Mouse (Mus musculus) layer of hippocampus, adult 2 months (tissue): ENCODE measurements around the gene Pax7. TPM values are rescaled to one million over a fixed set of nuclear protein-coding genes. Genes with fewer than 3 reads are reported as not detected.

Experiments
- DNase-seq, 2 experiments: peaks; one replicate each; pipeline ENCODE4 v3.0.0; 2022; ENCODE audit warnings: low spot score in 2 of 2
- H3K27ac ChIP-seq: fragments of 200-600 bp; 2 replicates; pipeline ENCODE4 v1.8.1; 2022
- H3K4me3 ChIP-seq: fragments of 200-600 bp; 2 replicates; pipeline ENCODE4 v1.8.1; 2022; ENCODE audit warnings: mild to moderate bottlenecking
- CTCF ChIP-seq: fragments of 200-600 bp; conservative IDR thresholded peaks from 2 replicates; pipeline ENCODE4 v1.8.1; 2022; ENCODE audit warnings: antibody characterized with exemption, mild to moderate bottlenecking, moderate library complexity
- total RNA-seq, 2 experiments: library from RNA; stranded (reverse); gene quantifications; 2 replicates each; pipeline ENCODE4 v1.2.3; 2021

The Pax7 gene
- total RNA-seq, 2 experiments from 2014 or later = not detected

- no peak for DNase-seq
- no peak overlapping the region for H3K27ac ChIP-seq
- no peak overlapping the region for H3K4me3 ChIP-seq
- no peak for TF ChIP-seq CTCF
These were observed 7.7 kb upstream of the Pax7 start for GRCm38 (mm10) chr4:139840939-139841500.

- Histone ChIP-seq H3K27ac (no peak overlapping the region), H3K4me3 (no peak overlapping the region)
- no peak for DNase-seq
- TF ChIP-seq CTCF = peak; percentile 47
These were observed 7.1 kb upstream of the Pax7 start for GRCm38 (mm10) chr4:139840442-139840841.

- DNase-seq = no peak
- Histone ChIP-seq H3K27ac (no peak overlapping the region), H3K4me3 (no peak overlapping the region)
- TF ChIP-seq CTCF = no peak
These were observed 3.4 kb upstream of the Pax7 start for GRCm38 (mm10) chr4:139836681-139837080.

GRCm38 (mm10) chr4:139836196-139836595 is 2.9 kb upstream of the Pax7 start:
- H3K27ac ChIP-seq = no peak overlapping the region
- DNase-seq = no peak
- TF ChIP-seq CTCF = no peak
- no peak overlapping the region for H3K4me3 ChIP-seq

GRCm38 (mm10) chr4:139833817-139834401 is 581 bp upstream of the Pax7 start:
- Histone ChIP-seq H3K27ac (no peak overlapping the region), H3K4me3 (no peak overlapping the region)
- TF ChIP-seq CTCF = no peak
- no peak for DNase-seq

GRCm38 (mm10) chr4:139832281-139833035 is 870 bp downstream of the Pax7 start:
- no peak for DNase-seq
- no peak for TF ChIP-seq CTCF
- Histone ChIP-seq H3K4me3 (no peak overlapping the region), H3K27ac (no peak overlapping the region)

GRCm38 (mm10) chr4:139831501-139832230 is 1.7 kb downstream of the Pax7 start:
- H3K4me3 ChIP-seq = no peak overlapping the region
- H3K27ac ChIP-seq = no peak overlapping the region
- no peak for TF ChIP-seq CTCF
- no peak for DNase-seq

GRCm38 (mm10) chr4:139830581-139831387 is 2.5 kb downstream of the Pax7 start:
- no peak for TF ChIP-seq CTCF
- DNase-seq = no peak

GRCm38 (mm10) chr4:139830053-139830452 is 3.3 kb downstream of the Pax7 start:
- TF ChIP-seq CTCF = no peak
- Histone ChIP-seq H3K27ac (no peak overlapping the region), H3K4me3 (no peak overlapping the region)
- no peak for DNase-seq

More at GRCm38 (mm10) chr4:139830581-139831387, 2.5 kb downstream of the Pax7 start:
- Histone ChIP-seq H3K4me3 (no peak overlapping the region), H3K27ac (no peak overlapping the region)

- no peak for DNase-seq
- TF ChIP-seq CTCF = no peak
- Histone ChIP-seq H3K4me3 (no peak overlapping the region), H3K27ac (no peak overlapping the region)
These were observed 4.3 kb downstream of the Pax7 start for GRCm38 (mm10) chr4:139828871-139829590.

GRCm38 (mm10) chr4:139828283-139828678 is 5.0 kb downstream of the Pax7 start:
- H3K4me3 ChIP-seq = no peak overlapping the region

More at GRCm38 (mm10) chr4:139828283-139828678, 5.0 kb downstream of the Pax7 start:
- H3K27ac ChIP-seq = no peak overlapping the region
- TF ChIP-seq CTCF = no peak
- DNase-seq = no peak
